Mouse (Mus musculus): Measurements from ENCODE around the gene Gcm1.
A peak's percentile ranks its signal among the peaks of the same experiment; 100 is the strongest.

DNA sequence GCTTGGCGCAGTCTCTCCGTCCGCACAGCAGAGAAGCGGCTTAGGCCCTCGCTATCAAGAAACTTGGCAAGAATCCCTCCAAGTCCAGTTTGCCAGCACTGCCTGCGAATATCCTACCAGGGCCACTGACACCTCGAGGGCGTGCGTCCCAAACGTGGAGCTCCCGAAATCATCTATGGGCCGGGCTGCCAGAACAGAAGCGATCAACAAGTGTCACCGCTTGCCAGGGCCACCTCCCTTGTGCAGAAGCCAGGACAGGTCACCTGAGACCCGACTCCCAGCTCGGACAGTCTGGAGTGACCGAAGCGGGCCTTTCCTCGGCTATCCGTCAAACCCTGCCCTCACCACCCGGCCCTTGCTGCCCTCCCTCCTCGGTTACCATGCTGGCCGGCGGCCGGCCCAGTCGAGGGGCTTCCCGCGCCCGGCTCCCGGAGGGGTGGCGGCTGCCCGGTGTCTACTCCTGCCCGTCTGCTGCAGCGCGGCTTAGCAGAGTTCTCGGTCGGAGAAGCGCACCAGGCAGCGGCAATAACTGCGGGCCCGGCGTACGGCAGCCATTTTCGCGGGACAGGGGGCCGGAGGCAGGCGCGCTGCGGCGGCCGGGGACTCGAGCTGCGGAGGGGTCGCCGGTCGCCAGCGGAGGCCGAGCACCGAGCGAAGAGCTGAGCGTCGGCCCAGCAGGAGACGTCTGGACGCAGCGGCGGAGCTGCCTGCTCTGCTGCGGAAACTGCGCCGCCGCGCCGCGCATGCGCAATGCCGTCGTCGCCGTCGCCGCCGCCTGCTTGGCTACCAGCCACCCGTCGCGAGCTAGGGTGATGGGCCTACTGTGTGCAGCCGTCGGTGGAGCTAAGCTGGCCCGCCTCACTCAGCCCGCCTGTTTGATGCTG, 56.4 kb downstream of the Gcm1 start:
- peak; percentile 89 for TF ChIP-seq POLR2A (IDR thresholded peaks at IDR 0.05; ENCODE audit: insufficient read depth, low read depth, low read length)
- no peak for TF ChIP-seq CTCF (IDR thresholded peaks at IDR 0.05; ENCODE audit: insufficient read depth, low read depth, low read length)

Data from olfactory bulb, adult 2 months (tissue).